Mouse (Mus musculus) hindbrain, embryonic 15.5 days (tissue): ENCODE results near the gene Plch2. TPM values are rescaled to one million over a fixed set of nuclear protein-coding genes. Genes with fewer than 3 reads are reported as not detected.

Experiments
- polyA plus RNA-seq: library from polyadenylated mRNA; unstranded; fragments of >200 nt; fragmentation: Nextera tagmentation; extraction: Ambion mirVana; gene quantifications from 2 replicates; pipeline ENCODE4 v1.2.1, GENCODE M21; 2015

The Plch2 gene
- polyA plus RNA-seq, 1 experiment from 2014 or later, result 18.2 TPM

Other genes with a start within 250 kb of the Plch2 start
- gene Ttc34, start 219.3 kb downstream of the Plch2 start, polyA plus RNA-seq, result 1.2 and 2.0 TPM in 2 replicates
- gene Mmel1, start 187.2 kb downstream of the Plch2 start, polyA plus RNA-seq, result 0.45 and 0.86 TPM in 2 replicates
- 64.2 and 67.1 TPM in 2 replicates for gene Fam213b, start 157.6 kb downstream of the Plch2 start, polyA plus RNA-seq
- gene Tnfrsf14, start 128.2 kb downstream of the Plch2 start, polyA plus RNA-seq, result 0.64 and 0.71 TPM in 2 replicates
- 159 and 196 TPM in 2 replicates for gene Hes5, start 95.9 kb downstream of the Plch2 start, polyA plus RNA-seq
- 35.9 and 37.3 TPM in 2 replicates for gene Pank4, start 92.7 kb downstream of the Plch2 start, polyA plus RNA-seq
- gene Pex10, start 10.2 kb upstream of the Plch2 start, polyA plus RNA-seq, result 22.3 and 23.9 TPM in 2 replicates
- 124 and 125 TPM in 2 replicates for gene Rer1, start 29.6 kb upstream of the Plch2 start, polyA plus RNA-seq
- gene Morn1, start 29.8 kb upstream of the Plch2 start, polyA plus RNA-seq, result 8.1 and 10.0 TPM in 2 replicates
- gene Ski, start 165.8 kb upstream of the Plch2 start, polyA plus RNA-seq, result 11.3 and 11.9 TPM in 2 replicates
- gene Faap20, start 193.0 kb upstream of the Plch2 start, polyA plus RNA-seq, result 73.8 and 75.7 TPM in 2 replicates